Mouse (Mus musculus) midbrain, embryonic 14.5 days (tissue): ENCODE measurements at regions not wholly inside any gene's neighbourhood (a gene's known extent, or its start where the extent isn't known, plus 50 kb on each side); places are given as distances from the start of the nearest gene placed in this dataset.

Experiments used
- ATAC-seq: fragments of 200-750 bp; cut with Nextera tagmentation; 2 replicates; pipeline ENCODE4 v1.8.0; 2017; ENCODE audit warnings: moderate number of reproducible peaks, moderate library complexity; ENCODE audit not compliant: low FRiP score, low TSS enrichment
- DNase-seq: peaks from one replicate; pipeline ENCODE4 v3.0.0-alpha.2; 2015
- H3K27ac ChIP-seq: fragments of 300-500 bp; sonication (generic); replicated peaks from 2 replicates; pipeline ENCODE4 v1.5.1; 2014; ENCODE audit warnings: mild to moderate bottlenecking, low read depth, low read length, moderate library complexity
- H3K27me3 ChIP-seq: fragments of 300-500 bp; sonication (generic); 2 replicates; pipeline ENCODE4 v1.6.1; 2014; ENCODE audit warnings: low read length, control low read depth, mixed read lengths; ENCODE audit not compliant: control insufficient read depth, insufficient read depth
- H3K36me3 ChIP-seq: fragments of 300-500 bp; sonication (generic); 2 replicates; pipeline ENCODE4 v1.6.1; 2014; ENCODE audit warnings: low read length, control low read depth; ENCODE audit not compliant: control insufficient read depth, insufficient read depth
- H3K4me1 ChIP-seq: fragments of 300-500 bp; sonication (generic); 2 replicates; pipeline ENCODE4 v1.6.1; 2014; ENCODE audit warnings: mild to moderate bottlenecking, antibody characterized with exemption, low read length, control low read depth; ENCODE audit not compliant: control insufficient read depth, insufficient read depth
- H3K4me2 ChIP-seq: fragments of 300-500 bp; sonication (generic); 2 replicates; pipeline ENCODE4 v1.6.1; 2014; ENCODE audit warnings: mild to moderate bottlenecking, low read length, moderate library complexity
- H3K4me3 ChIP-seq: fragments of 300-500 bp; sonication (generic); replicated peaks from 2 replicates; pipeline ENCODE4 v1.5.1; 2014; ENCODE audit warnings: low read depth, low read length
- H3K9ac ChIP-seq: fragments of 300-500 bp; sonication (generic); replicated peaks from 2 replicates; pipeline ENCODE4 v1.6.1; 2014; ENCODE audit warnings: mild to moderate bottlenecking, low read length, moderate library complexity
- H3K9me3 ChIP-seq: fragments of 300-500 bp; sonication (generic); 2 replicates; pipeline ENCODE4 v1.6.1; 2016; ENCODE audit warnings: low read length, control low read depth, mixed read lengths; ENCODE audit not compliant: control insufficient read depth
- WGBS: fragments of 180-500 bp; shearing (Covaris S2); extraction: QIAGEN DNeasy Blood & Tissue Kit; methylation state at CpG from one replicate; pipeline ENCODE4 v1.1.7; 2014; 5-methylcytosine and 5-hydroxymethylcytosine counted together

DNA sequence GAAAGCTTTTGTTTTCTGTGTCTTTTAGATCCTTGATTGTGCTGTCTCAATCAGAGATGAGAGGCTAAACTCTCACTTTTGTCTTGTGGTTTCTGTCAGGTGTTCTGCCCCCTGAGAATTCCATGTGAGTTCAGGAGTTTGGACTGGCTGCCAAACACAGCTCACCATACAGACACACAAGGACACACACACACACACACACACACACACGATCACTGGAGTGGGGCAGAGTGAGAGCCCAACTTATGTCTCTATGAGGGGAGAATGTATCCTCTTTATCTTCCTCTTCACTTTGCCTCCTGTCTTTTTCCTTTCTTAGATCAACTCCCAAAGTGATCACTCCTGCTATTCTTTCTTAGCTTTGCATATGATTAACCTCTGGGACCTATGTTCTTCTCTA is 652.3 kb downstream of the Pcdh17 start:
- Histone ChIP-seq H3K9me3 (no peaks in the 10 kb centered on the region), H3K9ac (no peak overlapping the region), H3K4me1 (no peaks in the 10 kb centered on the region), H3K4me3 (no peak overlapping the region), H3K4me2 (no peak overlapping the region), H3K36me3 (no peaks in the 10 kb centered on the region), H3K27me3 (no peaks in the 10 kb centered on the region), H3K27ac (no peak overlapping the region)
- DNase-seq (peak; percentile 6), ATAC-seq (no peak)
- WGBS: 9% methylated on average over 1 of the region's 1 CpGs

DNA sequence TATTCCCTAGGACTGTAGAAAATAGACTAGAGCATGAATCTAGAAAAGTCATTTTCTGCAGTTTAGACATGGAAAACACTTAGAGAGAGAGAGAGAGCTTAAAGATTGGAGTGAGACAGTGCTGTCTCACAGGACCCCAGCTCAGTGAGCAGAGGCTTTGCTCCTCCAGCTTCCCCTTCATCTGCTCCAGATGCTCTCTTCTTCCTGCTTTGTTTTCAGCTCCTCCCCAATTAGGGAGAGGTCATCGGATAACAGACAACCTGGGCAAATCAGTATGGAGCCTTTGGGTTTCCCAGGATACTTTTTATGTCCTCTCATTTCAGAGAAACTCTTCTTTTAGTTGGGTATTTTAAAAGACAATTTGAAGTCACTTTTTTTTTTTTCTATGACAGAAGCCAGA is 653.7 kb downstream of the Pcdh17 start:
- no peaks in the 10 kb centered on the region for H3K36me3 ChIP-seq
- no peak overlapping the region for H3K27ac ChIP-seq
- H3K4me1 ChIP-seq: no peaks in the 10 kb centered on the region
- H3K4me2 ChIP-seq: no peak overlapping the region
- WGBS: 0% methylated on average over 1 of the region's 1 CpGs
- H3K9me3 ChIP-seq: no peaks in the 10 kb centered on the region
- H3K4me3 ChIP-seq: no peak overlapping the region
- no peaks in the 10 kb centered on the region for H3K27me3 ChIP-seq
- H3K9ac ChIP-seq: no peak overlapping the region
- ATAC-seq: no peak
- DNase-seq: no peak
